Mouse (Mus musculus) inflammation-experienced regulatory T-cells (primary cell): Measurements from ENCODE around the gene Gm21778. TPM values are rescaled to one million over a fixed set of nuclear protein-coding genes. Genes with fewer than 3 reads are reported as not detected.

Experiments
- polyA plus RNA-seq, 2 experiments: library from polyadenylated mRNA; unstranded; fragments of 100-300 nt; shearing (Covaris generic); gene quantifications; one replicate each; pipeline ENCODE4 v1.2.1; 2017

Gm21778 gene
- polyA plus RNA-seq = not detected

GRCm38 (mm10) chrY:5942160-5942559, at the start of gene Gm21778:
Gene Gm21778 (plus strand): TSS chrY:5942460.

Other genes with a start within 250 kb of the Gm21778 start
- not detected for gene Gm20914, start 216.5 kb upstream of the Gm21778 start, polyA plus RNA-seq
- gene Gm28171, start 149.1 kb upstream of the Gm21778 start, polyA plus RNA-seq = not detected